ENCODE assay signal across 16 mouse cellular contexts in genomic region chr2:72779268-72780163, GRCm38 (mm10).
DNase-seq lines count a peak whose midpoint lies in the region; ATAC-seq and TF ChIP-seq lines count a peak whose summit lies in the region.
"Had no signal": no experiment of that assay in that cellular context is flagged by ENCODE, and none has a peak within 500 bp of the region (broad histone marks: within the 10 kb centered on the region; RNA-seq: fewer than 3 reads in every experiment).

No protein-coding gene starts in this region.

- H3K27ac ChIP-seq in heart, embryonic 10.5 days: 0 out of 2 replicates have a peak overlapping the region, but pooled peaks have one; percentile 17
- H3K27ac ChIP-seq in kidney, adult 2 months (ENCODE audit: insufficient read depth, low read depth, low read length): no peak overlapping the region
- H3K27ac ChIP-seq in limb, embryonic 14.5 days (replicated peaks; ENCODE audit: low read depth, low read length): no peak overlapping the region; the same call in 1 of the 2 replicates
- no peak overlapping the region for H3K27ac ChIP-seq in kidney, embryonic 15.5 days
- H3K27ac ChIP-seq: liver, embryonic 15.5 days; stomach, postnatal 0 days had no signal

- TF ChIP-seq POLR2A in kidney, adult 2 months (IDR thresholded peaks at IDR 0.05; ENCODE audit: low read depth, low read length): no peak
- no peak for TF ChIP-seq POLR2A in limb, embryonic 14.5 days (IDR thresholded peaks at IDR 0.05; ENCODE audit: borderline replicate concordance, extremely low read depth, insufficient read depth, insufficient read length)

- 87% methylated on average over 7 of the region's 7 CpGs for WGBS in heart, embryonic 10.5 days
- WGBS in kidney, adult 2 months: 87% methylated on average over 7 of the region's 7 CpGs
- WGBS in limb, embryonic 14.5 days: 76% methylated on average over 7 of the region's 7 CpGs
- 89% methylated on average over 7 of the region's 7 CpGs for WGBS in kidney, embryonic 15.5 days

- no peak overlapping the region for H3K4me3 ChIP-seq in heart, embryonic 10.5 days
- no peak overlapping the region for H3K4me3 ChIP-seq in kidney, adult 2 months (ENCODE audit: insufficient read depth, low read depth, low read length)
- H3K4me3 ChIP-seq in limb, embryonic 14.5 days (replicated peaks; ENCODE audit: low read length): no peak overlapping the region
- H3K4me3 ChIP-seq in kidney, embryonic 15.5 days (replicated peaks): no peak overlapping the region
- H3K4me3 ChIP-seq: liver, embryonic 15.5 days had no signal

- H3K27me3 ChIP-seq in heart, embryonic 10.5 days (ENCODE audit: insufficient read depth, poor library complexity, severe bottlenecking): no peaks in the 10 kb centered on the region
- H3K27me3 ChIP-seq in kidney, adult 2 months (replicated peaks; ENCODE audit: control insufficient read depth, insufficient read depth, low read length): no peaks in the 10 kb centered on the region
- 0 out of 2 replicates have a peak, but pooled peaks cover 3% of the 10 kb centered on the region for H3K27me3 ChIP-seq in limb, embryonic 14.5 days (ENCODE audit: control insufficient read depth, insufficient read depth, low read length)
- H3K27me3 ChIP-seq in kidney, embryonic 15.5 days: no peaks in the 10 kb centered on the region
- H3K27me3 ChIP-seq: liver, embryonic 15.5 days had no signal

- no peaks in the 10 kb centered on the region for H3K36me3 ChIP-seq in heart, embryonic 10.5 days
- no peaks in the 10 kb centered on the region for H3K36me3 ChIP-seq in kidney, adult 2 months (ENCODE audit: control insufficient read depth, insufficient read depth, low read length)
- H3K36me3 ChIP-seq in limb, embryonic 14.5 days (ENCODE audit: control insufficient read depth, insufficient read depth, low read length): no peaks in the 10 kb centered on the region
- H3K36me3 ChIP-seq in kidney, embryonic 15.5 days: no peaks in the 10 kb centered on the region
- H3K36me3 ChIP-seq: liver, embryonic 15.5 days had no signal

- no peak overlapping the region for H3K9ac ChIP-seq in limb, embryonic 14.5 days (ENCODE audit: low read depth, low read length, severe bottlenecking)
- H3K9ac ChIP-seq in kidney, embryonic 15.5 days: no peak overlapping the region
- H3K9ac ChIP-seq: liver, embryonic 15.5 days had no signal

- ATAC-seq in limb, embryonic 14.5 days (ENCODE audit: low FRiP score, low read depth): 0 out of 2 replicates have a peak, but pooled peaks have one; percentile 18
- ATAC-seq in kidney, embryonic 15.5 days (replicated peaks; ENCODE audit: low FRiP score): no peak

- H3K4me1 ChIP-seq in heart, embryonic 10.5 days: peaks cover 11% of the 10 kb centered on the region; the same call in 1 of the 2 replicates
- H3K4me1 ChIP-seq in kidney, adult 2 months (ENCODE audit: control insufficient read depth, insufficient read depth, low read length): no peaks in the 10 kb centered on the region
- peaks cover 30% of the 10 kb centered on the region for H3K4me1 ChIP-seq in limb, embryonic 14.5 days (ENCODE audit: control insufficient read depth, insufficient read depth, low read length)
- H3K4me1 ChIP-seq in kidney, embryonic 15.5 days: no peaks in the 10 kb centered on the region

- no peak for TF ChIP-seq CTCF in kidney, adult 2 months (conservative IDR thresholded peaks at IDR 0.05; ENCODE audit: insufficient read depth, insufficient read length, low read depth, low read length)

- no peak overlapping the region for H3K4me2 ChIP-seq in limb, embryonic 14.5 days (replicated peaks; ENCODE audit: low read depth, low read length, severe bottlenecking)
- no peak overlapping the region for H3K4me2 ChIP-seq in kidney, embryonic 15.5 days
- H3K4me2 ChIP-seq: liver, embryonic 15.5 days had no signal

- peak; percentile 61 for DNase-seq in heart, embryonic 10.5 days (ENCODE audit: low spot score)
- DNase-seq in heart, adult 8-10 months (ENCODE audit: low spot score): no peak
- DNase-seq in kidney, adult 2 months: peak; percentile 8
- no peak for DNase-seq in kidney, adult 8-10 months
- DNase-seq in R1 (ENCODE audit: low read depth, low spot score): peak; percentile 11
- peak; percentile 58 for DNase-seq in limb, embryonic 14.5 days (ENCODE audit: low spot score)
- no peak for DNase-seq in testis, postnatal 14 days (ENCODE audit: low spot score)
- DNase-seq: cerebellum, postnatal 14 days; gastrocnemius, postnatal 25 days; kidney, adult 11 months; left cerebral cortex, postnatal 4 days; right cerebral cortex, adult 18-20 months; thymus, postnatal 25 days had no signal

- no peaks in the 10 kb centered on the region for H3K9me3 ChIP-seq in heart, embryonic 10.5 days
- H3K9me3 ChIP-seq in limb, embryonic 14.5 days (ENCODE audit: control insufficient read depth, low read length): no peaks in the 10 kb centered on the region
- H3K9me3 ChIP-seq in kidney, embryonic 15.5 days (replicated peaks): no peaks in the 10 kb centered on the region
- H3K9me3 ChIP-seq: liver, embryonic 15.5 days had no signal

Comparison
In these comparisons a context has a peak if more than half of its experiments do, and no peak if none do; other contexts are left out.
1. DNase-seq: peak in heart, embryonic 10.5 days (single experiment), kidney, adult 2 months (single experiment), R1 (single experiment) and limb, embryonic 14.5 days (single experiment); none in heart, adult 8-10 months (single experiment), kidney, adult 8-10 months (0 of 2) and testis, postnatal 14 days (single experiment).